Mouse (Mus musculus) retina, postnatal 1 day (tissue): ENCODE measurements around the gene Utrn.

Experiments used
- DNase-seq: peaks from one replicate; pipeline ENCODE4 v3.0.0-alpha.2; 2012

Utrn gene

DNA sequence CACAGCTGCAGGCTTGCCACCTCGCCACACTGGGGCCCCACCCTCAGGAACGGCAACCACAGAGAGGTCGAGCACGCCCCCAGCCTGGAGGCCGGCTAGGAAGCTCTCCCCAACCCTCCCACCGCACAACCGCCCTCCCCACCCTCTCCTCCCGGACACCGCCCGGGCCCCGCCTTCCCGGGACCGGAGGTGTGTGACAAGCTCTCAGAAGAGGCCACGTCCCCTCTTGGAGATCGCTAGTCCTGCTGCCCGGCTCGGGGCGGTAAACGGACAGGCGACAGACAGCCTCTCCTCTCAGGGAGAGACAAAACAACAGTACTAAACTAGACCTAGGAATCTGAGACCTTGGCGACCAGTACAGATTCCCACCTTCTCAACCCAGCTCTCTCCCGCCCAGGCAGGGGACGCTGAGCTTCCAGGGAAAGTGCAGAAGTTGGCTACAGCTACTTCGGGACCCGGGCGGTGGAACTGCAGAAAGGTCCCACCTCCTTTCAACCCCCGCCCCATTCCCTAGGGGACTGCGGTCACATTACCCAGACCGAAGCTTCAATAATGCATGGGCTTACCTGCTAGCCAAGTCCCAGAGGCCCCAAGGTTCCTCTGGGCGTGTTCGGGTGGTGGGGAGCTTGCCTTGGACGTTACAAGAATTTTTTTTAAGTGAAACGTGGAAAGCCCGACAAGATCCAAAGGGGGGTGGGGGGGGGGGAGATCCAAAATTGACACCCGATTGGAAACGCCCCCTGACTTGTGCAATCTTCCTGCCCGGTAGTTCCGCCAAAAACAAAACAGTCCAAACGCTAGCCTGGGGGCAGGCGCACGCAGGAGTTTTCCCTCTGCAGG is 756 bp downstream of the Utrn start:
- peak; percentile 76 for DNase-seq

DNA sequence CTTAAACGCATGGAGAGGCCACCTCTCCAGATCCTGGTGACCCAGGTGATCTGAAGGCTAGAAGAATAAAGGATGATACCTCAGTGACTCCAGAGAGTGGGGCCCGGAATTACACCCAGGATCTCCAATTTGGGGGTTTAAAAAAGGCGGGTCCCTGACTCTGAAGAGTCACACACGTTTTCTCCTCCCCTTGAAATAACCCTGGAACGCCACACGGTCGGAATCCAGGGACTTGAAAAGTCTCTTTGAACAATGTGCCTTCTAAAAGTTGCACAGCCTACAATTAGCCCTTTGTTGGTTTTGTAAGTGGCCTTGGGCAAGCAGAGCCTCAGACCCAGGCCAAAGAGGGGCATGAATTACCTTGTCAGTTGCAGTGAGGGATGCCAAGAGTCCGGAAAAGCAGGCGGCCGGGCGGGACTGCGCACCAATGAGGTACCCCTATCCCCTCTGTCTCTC is 1.4 kb downstream of the Utrn start:
- DNase-seq, result no peak

DNA sequence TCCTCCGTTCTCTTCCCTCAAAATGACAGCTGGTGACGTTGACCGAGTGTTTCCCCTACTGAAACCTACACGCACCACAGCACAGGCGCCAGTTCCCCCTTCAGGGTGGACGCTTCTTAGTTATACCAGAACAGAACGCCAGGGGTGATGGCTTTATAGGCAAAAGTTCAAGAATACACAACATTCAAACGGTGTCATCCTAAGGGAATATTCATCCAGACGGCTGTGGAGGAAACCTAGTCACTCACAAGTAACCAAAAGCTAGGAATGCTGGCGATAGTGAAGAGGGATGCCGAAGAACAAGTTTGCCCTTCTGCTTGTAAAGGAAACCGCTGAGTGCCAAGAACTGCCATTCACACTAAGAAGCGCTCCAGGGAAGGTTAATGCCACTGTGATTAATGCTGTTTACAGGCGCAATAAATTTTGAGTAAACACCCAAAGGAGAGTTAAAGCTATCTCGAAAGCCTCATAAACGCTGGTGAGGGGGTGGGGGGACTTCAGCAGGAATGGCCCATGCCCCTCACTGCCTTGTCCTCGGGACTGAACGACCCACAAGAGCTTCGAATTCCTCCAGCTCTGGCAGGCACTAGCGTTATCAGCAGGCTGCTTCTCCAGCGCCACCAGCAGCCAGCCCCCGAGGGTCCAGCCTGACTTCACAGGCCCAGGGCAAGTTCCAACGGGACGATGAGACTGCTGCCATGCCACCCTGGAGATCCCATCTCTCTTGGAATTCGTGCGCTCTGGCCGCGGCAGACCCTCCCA is 2.0 kb downstream of the Utrn start:
- peak; percentile 50 for DNase-seq

DNA sequence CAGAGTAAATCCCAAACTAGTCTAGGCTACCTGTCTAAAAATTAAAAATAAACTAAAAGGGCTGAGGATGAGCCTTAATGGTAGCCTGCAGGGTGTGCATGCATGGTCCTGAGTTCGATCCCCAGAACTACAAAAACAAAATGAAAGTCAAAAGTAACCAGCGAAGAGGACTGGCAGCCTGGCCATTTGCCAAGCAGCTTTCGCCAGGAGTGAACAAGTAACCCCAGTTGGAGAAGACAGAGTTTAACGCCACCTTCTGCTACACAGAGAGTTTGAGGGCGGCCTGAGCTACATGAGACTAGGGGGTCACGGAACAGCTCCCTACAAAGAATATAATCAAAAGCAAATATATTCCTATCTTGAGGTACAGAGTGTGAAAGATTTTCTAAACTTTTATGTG is 4.0 kb downstream of the Utrn start:
- DNase-seq, result no peak

DNA sequence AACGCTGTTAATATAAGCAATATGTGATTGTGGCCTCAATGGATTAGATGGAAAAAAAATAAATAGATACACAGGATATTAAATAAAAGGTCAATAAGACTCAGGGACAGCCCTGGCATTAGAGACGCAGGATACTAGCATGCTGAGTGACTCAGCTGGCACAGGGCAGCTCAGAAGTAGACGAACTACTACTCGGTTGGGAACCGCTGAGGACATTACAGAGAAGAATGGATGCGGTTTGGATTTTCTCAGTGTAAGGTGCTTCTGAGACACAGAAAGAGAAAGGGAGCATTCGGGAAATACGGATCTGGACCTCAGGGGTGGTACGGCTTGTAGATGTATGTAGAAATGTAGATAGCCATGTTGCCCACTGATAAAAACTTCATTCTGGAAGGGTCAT is 5.6 kb downstream of the Utrn start:
- no peak for DNase-seq

DNA sequence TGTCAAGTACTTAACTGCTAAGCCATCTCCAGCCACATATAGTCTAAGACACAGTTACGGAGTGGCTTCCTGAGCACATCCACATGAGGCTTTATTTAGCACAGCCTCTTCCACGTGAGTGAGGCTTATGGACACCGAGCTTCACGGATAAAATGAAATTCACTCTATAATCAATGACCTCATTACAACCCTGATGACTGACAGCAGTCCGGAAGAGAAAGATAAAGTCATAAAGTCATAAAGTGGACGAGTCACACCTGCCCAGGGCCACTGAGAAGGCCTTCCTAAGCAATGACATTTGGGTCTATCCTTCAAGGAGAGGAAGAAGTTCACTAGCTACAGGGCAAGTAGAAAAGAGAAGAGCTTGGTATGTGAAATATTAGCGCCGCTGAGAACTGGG is 7.1 kb downstream of the Utrn start:
- no peak for DNase-seq

DNA sequence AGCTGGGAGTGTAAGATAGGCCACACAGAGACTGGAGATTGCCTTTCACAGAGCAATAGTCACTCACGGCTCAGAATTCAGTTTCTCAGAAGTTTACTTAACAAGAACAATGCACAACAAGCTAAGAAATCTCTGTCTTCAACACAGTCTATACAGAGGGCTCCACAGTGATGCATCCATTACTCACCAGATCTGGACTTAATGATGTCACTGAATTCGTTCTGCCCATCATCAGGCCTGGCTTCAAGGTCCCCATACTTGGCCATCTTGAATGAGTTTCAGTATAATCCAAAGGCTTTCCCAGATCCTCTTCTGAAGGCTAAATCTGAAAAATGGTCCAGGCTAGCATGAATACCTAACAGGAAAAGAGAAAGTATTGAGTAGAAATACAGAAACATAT is 7.8 kb downstream of the Utrn start:
- DNase-seq, result no peak

DNA sequence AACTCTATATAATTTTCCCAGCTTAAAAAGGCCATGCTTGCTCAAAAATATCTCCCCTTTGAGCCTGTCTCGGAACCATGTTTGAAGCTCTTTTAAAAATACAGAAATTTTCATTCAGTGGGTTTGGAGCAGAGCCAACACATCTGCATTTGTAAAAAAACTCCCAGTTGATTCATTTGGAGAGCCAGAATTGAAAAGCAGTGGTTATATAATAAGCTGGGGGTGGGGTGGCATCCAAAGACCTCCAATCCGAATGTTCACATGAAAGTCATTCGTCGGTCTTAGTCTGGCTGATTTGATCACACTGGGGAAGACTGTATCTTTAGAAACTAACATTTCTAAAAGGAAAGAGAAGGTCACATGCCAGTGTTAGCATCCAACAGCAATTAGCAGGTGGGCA is 8.4 kb downstream of the Utrn start:
- no peak for DNase-seq

DNA sequence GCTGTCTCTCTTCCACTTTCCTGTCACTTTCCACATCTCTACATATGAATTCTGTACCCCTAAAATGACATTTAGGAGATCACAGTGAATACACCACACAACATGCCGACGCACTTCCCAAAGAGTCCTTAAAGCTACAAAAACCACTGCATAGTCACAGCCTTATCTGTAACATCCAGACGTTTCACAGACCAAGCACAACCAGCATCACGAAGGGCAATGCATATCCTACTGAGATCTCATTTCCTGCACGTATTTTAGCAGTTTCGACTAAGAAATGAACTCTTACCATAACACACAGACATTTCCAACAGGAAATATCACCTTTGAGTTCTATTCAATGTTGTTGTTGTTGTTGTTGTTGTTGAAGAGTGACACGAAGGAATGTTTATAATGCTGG is 8.8 kb downstream of the Utrn start:
- DNase-seq, result no peak

DNA sequence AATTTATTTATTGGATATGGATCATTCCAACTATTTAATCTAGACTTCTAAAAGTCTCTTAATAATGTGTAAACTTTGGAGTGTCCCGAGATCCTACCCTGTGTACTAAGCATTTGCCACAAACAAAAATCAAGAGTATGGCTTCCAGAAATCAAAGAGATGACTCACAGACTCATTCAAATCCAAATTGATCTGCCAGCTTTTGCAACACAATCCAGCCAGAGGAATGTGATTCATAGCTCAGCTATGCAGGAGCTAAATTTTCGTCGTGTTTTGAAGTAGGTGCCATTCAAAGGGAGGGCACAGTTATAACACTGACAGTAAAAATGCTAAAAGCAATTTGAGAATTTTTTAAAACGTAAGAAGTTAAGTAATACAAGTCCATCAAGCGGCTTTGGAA is 11.1 kb downstream of the Utrn start:
- no peak for DNase-seq

DNA sequence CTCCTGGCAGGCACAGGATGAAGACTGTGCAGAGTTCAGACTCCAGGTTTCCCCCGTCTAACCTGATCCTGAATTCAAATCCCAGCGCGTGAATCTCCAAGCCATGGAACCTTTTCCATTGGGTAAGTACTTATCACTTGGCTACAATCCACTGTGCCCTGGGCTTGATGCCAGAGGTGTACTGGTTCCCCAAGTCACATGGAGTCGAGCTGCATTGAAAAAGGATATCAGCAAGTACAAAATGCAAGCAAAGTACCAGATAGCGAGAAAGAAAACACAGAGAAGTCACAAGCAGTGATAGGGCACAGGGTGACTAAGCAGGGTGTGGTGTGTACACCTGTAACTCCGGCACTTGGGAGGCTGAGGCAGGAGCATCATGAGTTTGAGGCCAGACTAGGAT is 14.9 kb downstream of the Utrn start:
- no peak for DNase-seq

DNA sequence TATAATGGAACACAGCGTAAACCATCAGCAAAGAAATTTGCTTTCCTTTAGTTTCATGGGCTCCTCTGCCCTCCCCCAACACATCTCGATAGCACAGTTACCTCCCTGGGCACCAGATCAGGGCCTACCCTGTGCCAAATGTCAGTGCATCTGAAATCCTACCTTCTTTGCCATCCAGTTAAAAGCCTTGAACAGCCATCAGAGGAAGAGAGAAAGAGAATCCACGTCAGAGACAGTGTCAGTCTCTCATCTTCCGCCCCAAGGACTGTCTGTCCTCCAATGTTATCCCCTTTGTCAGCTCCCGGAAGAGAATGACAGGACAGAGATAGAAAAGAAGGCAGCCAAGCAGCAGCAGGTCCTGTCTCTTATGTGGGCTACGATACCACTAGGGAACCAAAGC is 15.4 kb downstream of the Utrn start:
- no peak for DNase-seq

DNA sequence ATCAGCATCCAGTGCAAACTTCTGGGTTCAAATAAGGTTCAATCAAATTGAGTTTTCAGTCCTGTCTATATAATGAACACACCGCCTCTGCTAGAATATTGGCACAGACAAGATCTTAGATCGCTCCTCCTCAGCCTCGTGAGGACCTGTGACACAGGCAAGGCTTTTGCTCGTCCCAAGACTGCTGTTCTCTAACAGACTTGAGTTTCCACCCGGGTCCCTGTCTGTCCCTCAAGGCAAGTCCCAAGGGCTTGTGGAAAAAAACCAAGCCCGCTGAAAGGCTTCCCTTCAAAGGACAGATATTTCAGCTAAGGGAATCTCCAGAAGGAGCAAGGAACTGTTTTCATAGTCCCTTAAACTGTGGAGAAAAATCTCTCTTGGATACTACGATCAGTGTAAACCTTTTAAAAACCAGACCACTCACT is 16.0 kb downstream of the Utrn start:
- DNase-seq, result no peak

DNA sequence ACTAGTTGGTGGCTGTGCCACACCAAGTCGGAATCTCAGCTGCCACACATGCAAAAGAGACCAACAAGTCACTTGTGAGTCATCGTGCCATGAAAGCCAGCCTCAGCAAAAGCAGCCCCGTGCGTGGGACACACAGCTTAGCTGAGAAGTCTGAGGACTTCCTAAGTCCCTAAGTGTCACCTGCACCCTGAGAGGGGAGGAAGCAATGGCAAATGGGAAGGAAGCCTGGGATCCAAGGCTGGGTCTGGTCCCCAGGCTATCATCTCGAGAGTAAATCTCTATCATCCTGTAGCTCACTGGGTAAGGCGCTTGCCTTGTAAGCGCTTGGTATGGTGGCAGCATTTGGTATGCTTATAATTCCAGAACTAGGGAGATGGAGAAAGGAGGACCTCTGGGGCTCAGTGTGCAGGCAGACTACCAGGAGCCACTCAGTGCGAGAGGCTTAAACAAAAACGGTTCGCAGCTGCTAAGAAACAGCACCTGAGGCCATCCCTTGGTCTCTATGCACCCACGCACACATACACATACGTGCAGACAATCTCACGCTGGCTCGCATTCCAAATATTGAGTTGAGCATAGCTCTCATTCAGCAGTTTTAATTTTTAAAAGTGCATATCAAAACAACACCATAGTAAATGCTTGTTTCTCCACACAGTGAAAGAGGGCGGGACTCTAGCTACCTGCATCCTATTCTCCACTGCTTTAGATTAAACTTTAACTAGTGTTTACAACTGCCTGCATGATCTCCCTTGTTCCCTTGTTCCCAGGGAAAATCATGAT is 16.6 kb downstream of the Utrn start:
- DNase-seq, result no peak

DNA sequence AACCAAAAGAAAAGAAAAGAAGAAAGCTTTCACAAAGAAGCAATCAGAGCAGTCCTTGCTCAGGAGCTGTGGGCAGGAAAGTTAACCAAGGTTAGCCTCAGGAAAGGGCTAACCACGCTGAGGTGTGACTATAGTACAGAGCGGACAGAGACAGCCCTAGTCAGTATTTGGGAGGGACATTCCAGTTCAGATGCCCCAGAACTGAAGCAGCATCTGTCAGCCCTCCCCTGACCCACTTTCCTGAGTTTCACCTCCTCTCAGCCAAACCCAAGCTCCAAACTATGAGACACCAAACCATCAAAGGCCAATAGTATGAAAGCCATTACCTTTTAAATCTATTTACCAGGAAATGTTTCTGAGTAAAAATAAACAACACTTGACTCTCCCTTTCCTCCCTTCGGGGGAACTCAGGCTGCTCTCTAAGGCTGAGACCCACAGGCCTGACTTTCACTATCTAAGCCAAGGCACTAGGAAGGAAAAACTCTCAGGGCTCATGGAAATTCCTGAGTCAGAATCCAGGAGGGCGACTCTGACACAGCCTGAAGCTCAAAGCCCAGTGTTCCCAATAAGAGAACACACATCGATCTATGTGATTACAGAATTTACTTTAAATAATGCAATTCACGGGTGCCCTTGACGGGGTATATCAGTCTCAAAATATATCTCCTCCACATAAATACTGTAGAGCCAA is 18.2 kb downstream of the Utrn start:
- DNase-seq, result peak; percentile 11

DNA sequence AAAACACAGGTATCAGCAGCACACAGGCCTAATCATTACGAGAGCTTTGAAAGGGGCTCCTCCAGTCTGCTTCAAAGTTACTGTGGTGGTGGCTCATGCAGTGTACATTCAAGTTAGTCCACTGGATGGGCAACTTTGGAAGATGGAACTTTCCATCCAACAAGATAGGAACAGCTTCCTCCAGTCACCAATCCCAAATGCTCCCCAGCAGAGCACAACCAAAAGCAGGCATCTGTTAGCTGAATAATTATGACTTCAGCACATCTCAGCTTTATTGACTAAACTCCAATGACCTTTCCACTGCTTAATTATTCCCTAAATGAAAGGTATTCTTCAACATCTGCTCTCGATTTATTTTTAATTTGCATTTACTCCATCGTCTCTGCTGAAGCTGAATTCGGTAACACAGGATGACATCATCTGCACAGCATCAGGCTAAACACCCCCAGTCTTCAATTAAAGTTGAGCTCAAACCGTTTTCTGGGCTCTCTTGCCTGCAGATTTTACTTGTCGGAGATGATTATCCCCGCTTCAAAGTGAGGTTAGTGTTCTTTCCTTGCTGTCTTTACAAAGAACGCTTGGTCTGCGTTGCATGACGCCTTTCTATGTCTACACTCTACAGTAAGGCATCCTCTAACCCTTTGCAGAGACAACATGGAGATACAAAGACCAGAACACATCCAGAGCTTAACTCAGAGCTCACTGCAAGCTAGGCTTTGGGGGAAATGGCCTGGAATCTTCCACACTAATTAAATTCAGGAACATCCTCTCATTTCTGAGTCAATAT is 20.6 kb downstream of the Utrn start:
- no peak for DNase-seq

DNA sequence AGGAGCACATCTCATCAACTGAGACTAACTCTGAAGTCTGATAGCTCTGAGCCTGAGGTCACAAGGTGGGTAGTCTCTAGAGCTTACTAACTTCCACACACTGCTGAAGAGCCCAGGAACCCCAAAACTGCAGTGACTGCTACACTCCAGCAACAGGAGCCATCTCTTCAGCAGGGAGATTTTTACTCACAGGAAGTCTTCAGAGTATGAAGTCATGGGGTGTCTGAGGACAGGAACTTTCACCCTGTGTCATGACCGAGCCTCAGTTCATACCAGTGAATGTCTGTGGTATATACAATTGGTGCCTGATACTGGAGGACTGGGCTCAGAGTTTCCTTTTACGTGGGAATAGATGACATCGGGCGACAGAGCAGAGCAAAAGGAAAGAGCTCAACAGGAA is 26.6 kb downstream of the Utrn start:
- DNase-seq, result no peak

DNA sequence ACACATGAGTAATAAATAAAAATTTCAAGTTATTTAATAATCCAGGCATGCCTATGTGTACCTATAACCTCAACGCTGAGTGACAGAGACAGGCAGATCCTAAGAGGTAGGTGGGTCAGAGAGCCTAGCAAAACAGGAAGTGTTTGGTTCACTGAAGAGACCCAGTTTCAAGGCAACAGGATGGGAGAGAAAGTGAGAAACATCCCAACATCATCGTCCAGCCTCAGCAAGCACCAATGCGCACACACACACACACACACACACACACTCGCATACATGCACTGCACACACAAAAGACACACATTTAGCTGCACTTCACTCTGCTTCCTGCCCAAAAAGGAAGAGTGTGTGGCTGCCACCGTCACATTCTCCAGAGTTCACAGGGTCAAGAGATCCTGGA is 27.7 kb downstream of the Utrn start:
- DNase-seq, result no peak

DNA sequence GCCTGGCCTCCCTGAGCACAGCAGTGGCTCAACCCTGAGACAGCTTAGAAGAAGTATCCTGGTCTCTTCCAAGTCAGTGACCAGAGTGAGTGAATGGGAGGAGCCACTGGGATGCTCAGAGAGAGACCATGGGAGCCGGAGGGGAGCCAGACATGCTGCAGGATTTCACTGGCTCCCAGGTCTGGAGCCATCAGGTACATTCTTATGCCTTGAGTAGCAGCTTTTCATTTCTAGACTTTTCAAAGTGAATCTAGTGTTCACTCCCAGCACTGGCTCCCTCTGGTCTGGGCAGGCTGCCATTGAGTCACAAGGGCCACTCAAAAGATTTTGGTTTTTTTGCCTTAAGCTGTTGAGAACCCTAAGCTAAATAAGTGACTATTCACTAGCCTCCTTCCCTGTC is 31.5 kb downstream of the Utrn start:
- no peak for DNase-seq

DNA sequence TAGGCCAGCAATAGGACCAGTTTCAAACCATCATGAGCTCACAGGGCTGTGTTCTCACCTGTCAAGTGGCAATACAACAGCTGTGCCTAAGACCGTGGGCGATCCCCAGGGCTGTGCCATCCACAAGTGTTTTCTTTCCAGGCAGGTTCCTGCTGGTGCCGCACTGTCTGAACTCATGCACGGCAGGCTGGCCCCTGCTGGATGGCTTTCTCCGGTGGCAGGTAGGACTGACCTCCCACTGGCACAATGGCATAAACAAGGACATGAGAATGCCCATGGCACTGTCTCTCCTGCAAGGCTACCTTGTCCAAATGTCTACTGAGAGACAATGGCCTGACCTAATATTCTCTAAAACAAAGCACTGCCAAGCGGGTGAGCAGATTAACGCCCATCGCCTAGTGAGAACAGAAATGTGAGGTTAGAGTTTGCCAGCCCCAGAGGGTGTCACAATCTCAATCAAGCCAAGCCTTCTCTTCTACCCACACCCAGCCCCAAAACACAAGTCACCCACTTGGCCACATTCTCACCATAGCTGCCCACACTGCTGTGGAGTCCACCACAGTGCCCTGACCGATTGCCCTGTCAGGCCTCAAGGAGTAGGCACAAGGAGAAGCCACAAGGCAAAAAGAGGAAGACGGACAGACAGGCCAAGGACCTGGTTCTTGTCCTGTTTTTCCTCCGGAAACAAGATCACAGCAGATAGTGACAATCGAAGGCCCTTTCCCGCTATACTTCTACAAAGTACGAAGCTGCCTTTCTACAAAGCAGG is 32.9 kb downstream of the Utrn start:
- no peak for DNase-seq

DNA sequence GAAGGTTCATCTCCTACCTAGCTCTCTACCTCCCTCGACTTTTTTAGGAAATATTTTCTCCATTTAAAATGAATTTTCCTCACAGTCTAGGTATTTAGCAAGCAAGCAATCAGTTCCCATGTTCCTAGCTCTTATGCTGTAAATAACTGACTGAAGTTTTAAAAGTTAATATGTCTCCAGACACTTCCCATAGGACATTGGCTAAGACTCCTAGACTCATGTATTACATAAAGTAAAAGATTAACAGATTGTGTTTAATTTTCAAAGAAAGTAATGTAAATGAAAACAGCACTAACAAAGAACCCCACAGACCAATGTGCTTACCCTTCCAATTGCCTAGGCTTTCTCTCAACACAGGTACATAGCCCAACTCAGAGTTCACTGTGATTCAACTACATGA is 35.0 kb downstream of the Utrn start:
- DNase-seq, result no peak
